Mouse (Mus musculus) neural tube, embryonic 10.5 days (tissue): ENCODE results near the gene Elmsan1.

Source experiments
- DNase-seq: peaks from one replicate; pipeline ENCODE4 v3.0.0-alpha.2; 2017; ENCODE audit warnings: low spot score; ENCODE audit errors: extremely low spot score

The Elmsan1 gene

GRCm38 (mm10) chr12:84176126-84176769 lies 42.4 kb downstream of the Elmsan1 start:
- peak; percentile 53 for DNase-seq

- DNase-seq: peak; percentile 75
Measured at GRCm38 (mm10) chr12:84175659-84176061, 43.0 kb downstream of the Elmsan1 start.

GRCm38 (mm10) chr12:84174871-84175270 lies 43.8 kb downstream of the Elmsan1 start:
- no peak for DNase-seq

- no peak for DNase-seq
Measured at GRCm38 (mm10) chr12:84174190-84174811, 44.4 kb downstream of the Elmsan1 start.

GRCm38 (mm10) chr12:84173309-84173915 lies 45.3 kb downstream of the Elmsan1 start:
- no peak for DNase-seq

- DNase-seq: no peak
Measured at GRCm38 (mm10) chr12:84172862-84173261, 45.8 kb downstream of the Elmsan1 start.

- DNase-seq: no peak
Measured at GRCm38 (mm10) chr12:84172216-84172615, 46.5 kb downstream of the Elmsan1 start.

- no peak for DNase-seq
Measured at GRCm38 (mm10) chr12:84170610-84171009, 48.1 kb downstream of the Elmsan1 start.

- DNase-seq: no peak
Measured at GRCm38 (mm10) chr12:84165631-84166373, 52.9 kb downstream of the Elmsan1 start.

GRCm38 (mm10) chr12:84163586-84164110 lies 55.0 kb downstream of the Elmsan1 start:
- DNase-seq: no peak

- no peak for DNase-seq
Measured at GRCm38 (mm10) chr12:84163133-84163532, 55.5 kb downstream of the Elmsan1 start.

GRCm38 (mm10) chr12:84161616-84162433 lies 56.9 kb downstream of the Elmsan1 start:
- no peak for DNase-seq

GRCm38 (mm10) chr12:84161116-84161515 lies 57.6 kb downstream of the Elmsan1 start:
- no peak for DNase-seq

- no peak for DNase-seq
Measured at GRCm38 (mm10) chr12:84160491-84160890, 58.2 kb downstream of the Elmsan1 start.

GRCm38 (mm10) chr12:84158156-84158555 lies 60.5 kb downstream of the Elmsan1 start:
- DNase-seq: no peak

- no peak for DNase-seq
Measured at GRCm38 (mm10) chr12:84156210-84156609, 62.5 kb downstream of the Elmsan1 start.

- DNase-seq: no peak
Measured at GRCm38 (mm10) chr12:84155523-84155871, 63.2 kb downstream of the Elmsan1 start.

- no peak for DNase-seq
Measured at GRCm38 (mm10) chr12:84154786-84155522, 63.7 kb downstream of the Elmsan1 start.

GRCm38 (mm10) chr12:84153414-84153813 lies 65.3 kb downstream of the Elmsan1 start:
- DNase-seq: no peak
